Comparison of ENCODE assay signal across 28 mouse cellular contexts in genomic region chr7:30028572-30028971, GRCm38 (mm10). TPM values are rescaled to one million over a fixed set of nuclear protein-coding genes. Genes with fewer than 3 reads are reported as not detected.
"Had no signal": no experiment of that assay in that cellular context is flagged by ENCODE, and none has a peak within 500 bp of the region (broad histone marks: within the 10 kb centered on the region; RNA-seq: fewer than 3 reads in every experiment).

No protein-coding gene starts in this region.

- H3K27ac ChIP-seq: embryonic facial prominence, embryonic 10.5 days; embryonic facial prominence, embryonic 12.5 days; embryonic facial prominence, embryonic 13.5 days; embryonic facial prominence, embryonic 15.5 days; forebrain, embryonic 10.5 days; forebrain, embryonic 12.5 days; forebrain, embryonic 15.5 days; gastrocnemius, adult 2 months; heart, adult 2 months had no signal

- H3K4me1 ChIP-seq: embryonic facial prominence, embryonic 13.5 days; embryonic facial prominence, embryonic 15.5 days; forebrain, embryonic 12.5 days; forebrain, embryonic 15.5 days had no signal

- H3K27me3 ChIP-seq: embryonic facial prominence, embryonic 12.5 days; embryonic facial prominence, embryonic 13.5 days; embryonic facial prominence, embryonic 15.5 days; forebrain, embryonic 12.5 days; forebrain, embryonic 15.5 days had no signal

- H3K9me3 ChIP-seq: embryonic facial prominence, embryonic 10.5 days; embryonic facial prominence, embryonic 12.5 days; embryonic facial prominence, embryonic 13.5 days; embryonic facial prominence, embryonic 15.5 days; forebrain, embryonic 10.5 days; forebrain, embryonic 12.5 days; forebrain, embryonic 15.5 days had no signal

- H3K9ac ChIP-seq: embryonic facial prominence, embryonic 12.5 days; embryonic facial prominence, embryonic 13.5 days; embryonic facial prominence, embryonic 15.5 days; forebrain, embryonic 12.5 days; forebrain, embryonic 15.5 days; forebrain, postnatal 0 days had no signal

- H3K4me2 ChIP-seq: embryonic facial prominence, embryonic 12.5 days; embryonic facial prominence, embryonic 13.5 days; embryonic facial prominence, embryonic 15.5 days; forebrain, embryonic 12.5 days; forebrain, embryonic 15.5 days had no signal

- ATAC-seq: forebrain, embryonic 14.5 days; forebrain, embryonic 15.5 days; forebrain, embryonic 16.5 days; forebrain, postnatal 0 days had no signal

- H3K4me3 ChIP-seq: embryonic facial prominence, embryonic 10.5 days; embryonic facial prominence, embryonic 12.5 days; embryonic facial prominence, embryonic 13.5 days; embryonic facial prominence, embryonic 15.5 days; erythroblast, embryonic 14.5 days; forebrain, embryonic 10.5 days; forebrain, embryonic 12.5 days; forebrain, embryonic 15.5 days; gastrocnemius, adult 2 months; heart, adult 2 months had no signal

- DNase-seq: cerebellum, adult 2 months; cerebellum, adult 8-10 months; cerebellum, adult 9-10 months; cerebellum, adult 9-11 months; cerebellum, postnatal 10 days; cerebellum, postnatal 14 days; cerebellum, postnatal 25 days; cerebellum, postnatal 36 days; embryo, embryonic 11 days; forebrain, postnatal 0 days; gastrocnemius, adult 2 months; gastrocnemius, postnatal 10 days; gastrocnemius, postnatal 14 days; gastrocnemius, postnatal 25 days; gastrocnemius, postnatal 36 days; heart, adult 11 months; heart, adult 18-20 months; heart, adult 2 months had no signal

RNA-seq across cellular contexts. Expression of gene Zfp14, which starts 22.6 kb away (rescaled TPM):
- polyA plus RNA-seq: erythroblast, embryonic 14.5 days had no signal

RNA-seq across cellular contexts. Expression of gene Zfp82, which starts 44.1 kb away (rescaled TPM):
- polyA plus RNA-seq: erythroblast, embryonic 14.5 days had no signal
